Mouse (Mus musculus): ENCODE measurements at regions not wholly inside any gene's neighbourhood (a gene's known extent, or its start where the extent isn't known, plus 50 kb on each side); places are given as distances from the start of the nearest gene placed in this dataset.

DNA sequence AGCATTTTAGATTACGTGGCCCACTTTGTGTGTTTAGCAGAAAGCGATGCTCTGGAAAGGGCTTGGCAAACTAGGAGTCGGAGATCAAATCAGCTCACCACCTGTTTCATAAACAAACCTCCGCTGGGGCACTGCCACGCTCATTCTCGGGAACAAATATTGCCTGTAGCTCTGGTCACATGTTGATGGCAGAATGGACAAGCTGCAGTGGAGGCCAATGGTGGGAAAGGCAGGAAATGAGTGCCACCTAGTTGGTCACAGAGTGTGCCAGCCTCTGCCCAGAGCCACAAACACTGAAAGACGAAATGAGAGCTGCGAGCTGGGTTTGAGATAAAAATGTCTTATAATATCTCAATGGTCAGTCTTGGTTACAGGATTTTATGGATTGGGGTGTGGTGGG, 259.2 kb upstream of the Csf3r start:
- no peak overlapping the region for H3K4me3 ChIP-seq (ENCODE audit: low read length)
- ATAC-seq (ENCODE audit: low read depth) = no peak
- no peaks in the 10 kb centered on the region for H3K36me3 ChIP-seq (ENCODE audit: control insufficient read depth, insufficient read depth, low read length)
- no peaks in the 10 kb centered on the region for H3K9me3 ChIP-seq (ENCODE audit: control insufficient read depth, low read length)
- no peak overlapping the region for H3K4me2 ChIP-seq (ENCODE audit: low read depth, low read length)
- no peak overlapping the region for H3K27ac ChIP-seq (ENCODE audit: low read length)
- 58% methylated on average over 8 of the region's 8 CpGs for WGBS
- no peaks in the 10 kb centered on the region for H3K4me1 ChIP-seq (replicated peaks; ENCODE audit: control insufficient read depth, insufficient read depth, low read length)
- no peak overlapping the region for H3K9ac ChIP-seq (ENCODE audit: low read length)
- H3K27me3 ChIP-seq (ENCODE audit: control insufficient read depth, insufficient read depth, low read depth, low read length) = no peaks in the 10 kb centered on the region

DNA sequence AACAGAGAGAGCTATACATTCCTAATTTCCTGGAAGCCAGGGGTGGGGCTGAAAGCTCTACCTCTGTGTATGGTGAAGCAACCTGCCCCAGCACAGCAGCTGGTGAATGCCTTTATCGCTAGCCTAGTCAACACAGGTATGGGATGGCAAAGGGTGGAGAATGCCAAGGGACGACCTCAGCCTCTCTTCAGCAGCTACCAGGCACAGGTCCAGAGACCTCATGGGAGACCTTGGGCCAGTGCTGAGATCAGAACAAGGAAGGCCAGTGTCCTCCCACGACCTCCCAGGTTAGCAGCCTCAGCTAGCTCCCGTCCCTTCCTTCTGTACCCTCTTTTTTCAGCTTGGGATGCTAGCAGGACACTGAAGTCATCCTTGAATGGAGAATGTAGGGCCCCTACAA, 247.2 kb upstream of the Csf3r start:
- no peaks in the 10 kb centered on the region for H3K36me3 ChIP-seq (ENCODE audit: control insufficient read depth, insufficient read depth, low read length)
- no peaks in the 10 kb centered on the region for H3K9me3 ChIP-seq (ENCODE audit: control insufficient read depth, low read length)
- no peak overlapping the region for H3K27ac ChIP-seq (ENCODE audit: low read length)
- H3K4me2 ChIP-seq (ENCODE audit: low read depth, low read length) = no peak overlapping the region
- 63% methylated on average over 4 of the region's 4 CpGs for WGBS
- H3K4me1 ChIP-seq (replicated peaks; ENCODE audit: control insufficient read depth, insufficient read depth, low read length) = no peaks in the 10 kb centered on the region
- H3K4me3 ChIP-seq (ENCODE audit: low read length) = no peak overlapping the region
- H3K9ac ChIP-seq (ENCODE audit: low read length) = no peak overlapping the region
- no peak for ATAC-seq (ENCODE audit: low read depth)
- no peaks in the 10 kb centered on the region; the same call in 1 of the 2 replicates for H3K27me3 ChIP-seq (ENCODE audit: control insufficient read depth, insufficient read depth, low read depth, low read length)

- no peaks in the 10 kb centered on the region for H3K9me3 ChIP-seq (ENCODE audit: control insufficient read depth, low read length)
- no peak overlapping the region for H3K4me3 ChIP-seq (ENCODE audit: low read length)
- H3K36me3 ChIP-seq (ENCODE audit: control insufficient read depth, insufficient read depth, low read length) = no peaks in the 10 kb centered on the region
- H3K9ac ChIP-seq (ENCODE audit: low read length) = no peak overlapping the region
- H3K4me2 ChIP-seq (ENCODE audit: low read depth, low read length) = no peak overlapping the region
- no peaks in the 10 kb centered on the region; the same call in 1 of the 2 replicates for H3K27me3 ChIP-seq (ENCODE audit: control insufficient read depth, insufficient read depth, low read depth, low read length)
- 31% methylated on average over 4 of the region's 4 CpGs for WGBS
- no peak for ATAC-seq (ENCODE audit: low read depth)
- H3K4me1 ChIP-seq (replicated peaks; ENCODE audit: control insufficient read depth, insufficient read depth, low read length) = no peaks in the 10 kb centered on the region
- no peak overlapping the region for H3K27ac ChIP-seq (ENCODE audit: low read length)
These were observed 244.2 kb upstream of the Csf3r start for GRCm38 (mm10) chr4:125780113-125780512.

DNA sequence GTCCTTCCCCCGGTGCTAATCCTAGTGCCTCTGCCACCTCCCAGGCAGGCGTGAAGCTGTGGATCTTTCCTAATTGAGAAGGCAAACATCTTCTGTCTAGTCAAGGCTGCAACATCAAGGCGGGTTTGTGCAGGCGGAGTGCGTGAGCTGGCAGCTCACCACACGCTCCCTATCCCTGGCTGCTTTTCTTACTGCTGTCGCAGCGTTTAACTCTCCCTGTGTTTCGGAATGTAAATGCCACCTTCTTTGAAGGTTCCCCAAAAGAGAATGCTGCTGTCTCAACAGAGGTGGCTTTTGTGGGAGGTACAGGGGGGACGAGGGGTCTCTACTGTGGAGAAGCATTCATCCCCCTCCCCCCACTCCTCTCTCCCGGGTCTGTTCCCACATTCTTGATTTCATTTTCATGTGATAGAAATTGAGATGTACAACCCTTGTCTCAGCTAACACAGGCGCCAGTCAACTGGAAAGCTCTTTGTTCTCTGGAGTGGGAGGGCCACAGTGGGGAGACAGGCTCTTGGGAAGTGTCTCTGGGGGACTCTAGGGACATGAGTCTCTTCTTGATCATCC, 243.3 kb upstream of the Csf3r start:
- no peak overlapping the region for H3K9ac ChIP-seq (ENCODE audit: low read length)
- no peaks in the 10 kb centered on the region for H3K9me3 ChIP-seq (ENCODE audit: control insufficient read depth, low read length)
- no peaks in the 10 kb centered on the region for H3K36me3 ChIP-seq (ENCODE audit: control insufficient read depth, insufficient read depth, low read length)
- no peak overlapping the region for H3K27ac ChIP-seq (ENCODE audit: low read length)
- no peak overlapping the region for H3K4me3 ChIP-seq (ENCODE audit: low read length)
- H3K4me2 ChIP-seq (ENCODE audit: low read depth, low read length) = no peak overlapping the region
- 11% methylated on average over 12 of the region's 12 CpGs for WGBS
- no peaks in the 10 kb centered on the region for H3K4me1 ChIP-seq (replicated peaks; ENCODE audit: control insufficient read depth, insufficient read depth, low read length)
- no peaks in the 10 kb centered on the region; the same call in 1 of the 2 replicates for H3K27me3 ChIP-seq (ENCODE audit: control insufficient read depth, insufficient read depth, low read depth, low read length)
- ATAC-seq (ENCODE audit: low read depth) = no peak

- Histone ChIP-seq H3K27me3 (ENCODE audit: control insufficient read depth, insufficient read depth, low read depth, low read length) (no peaks in the 10 kb centered on the region; the same call in 1 of the 2 replicates), H3K27ac (ENCODE audit: low read length) (no peak overlapping the region), H3K4me1 (replicated peaks; ENCODE audit: control insufficient read depth, insufficient read depth, low read length) (no peaks in the 10 kb centered on the region), H3K4me2 (ENCODE audit: low read depth, low read length) (no peak overlapping the region), H3K36me3 (ENCODE audit: control insufficient read depth, insufficient read depth, low read length) (no peaks in the 10 kb centered on the region), H3K4me3 (ENCODE audit: low read length) (no peak overlapping the region), H3K9ac (ENCODE audit: low read length) (no peak overlapping the region), H3K9me3 (ENCODE audit: control insufficient read depth, low read length) (no peaks in the 10 kb centered on the region)
- ATAC-seq (ENCODE audit: low read depth) = no peak
- 55% methylated on average over 3 of the region's 3 CpGs for WGBS
These were observed 242.0 kb upstream of the Csf3r start for GRCm38 (mm10) chr4:125782346-125782745.

- no peaks in the 10 kb centered on the region; the same call in 1 of the 2 replicates for H3K27me3 ChIP-seq (ENCODE audit: control insufficient read depth, insufficient read depth, low read depth, low read length)
- WGBS = 14% methylated on average over 3 of the region's 3 CpGs
- no peak overlapping the region for H3K27ac ChIP-seq (ENCODE audit: low read length)
- no peaks in the 10 kb centered on the region for H3K36me3 ChIP-seq (ENCODE audit: control insufficient read depth, insufficient read depth, low read length)
- ATAC-seq (ENCODE audit: low read depth) = no peak
- no peak overlapping the region for H3K4me3 ChIP-seq (ENCODE audit: low read length)
- no peaks in the 10 kb centered on the region for H3K4me1 ChIP-seq (replicated peaks; ENCODE audit: control insufficient read depth, insufficient read depth, low read length)
- H3K4me2 ChIP-seq (ENCODE audit: low read depth, low read length) = no peak overlapping the region
- no peak overlapping the region for H3K9ac ChIP-seq (ENCODE audit: low read length)
- H3K9me3 ChIP-seq (ENCODE audit: control insufficient read depth, low read length) = no peaks in the 10 kb centered on the region
These were observed 238.3 kb upstream of the Csf3r start for GRCm38 (mm10) chr4:125786083-125786482.

DNA sequence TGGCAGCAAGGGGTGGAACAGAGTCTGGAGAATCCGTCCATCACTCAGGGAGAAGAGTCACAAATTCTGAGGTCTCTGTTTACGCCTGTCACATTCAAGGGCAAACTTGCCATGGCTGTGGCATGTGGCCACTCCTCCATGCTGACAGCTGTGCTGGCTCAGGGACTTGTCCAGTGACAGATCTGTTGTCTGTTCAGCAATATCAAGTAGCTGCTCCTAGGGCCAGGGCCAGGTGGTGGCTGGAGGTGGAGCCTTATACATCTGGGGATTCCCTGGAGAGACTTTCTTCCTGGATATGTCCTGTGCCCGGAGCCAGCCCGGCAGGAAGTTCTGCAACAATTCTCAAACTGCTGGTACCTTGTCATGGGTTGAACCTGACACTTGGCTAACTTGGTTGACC, 229.7 kb upstream of the Csf3r start:
- no peaks in the 10 kb centered on the region for H3K4me1 ChIP-seq (replicated peaks; ENCODE audit: control insufficient read depth, insufficient read depth, low read length)
- no peak for ATAC-seq (ENCODE audit: low read depth)
- H3K9me3 ChIP-seq (ENCODE audit: control insufficient read depth, low read length) = no peaks in the 10 kb centered on the region
- no peak overlapping the region for H3K4me2 ChIP-seq (ENCODE audit: low read depth, low read length)
- no peak overlapping the region for H3K4me3 ChIP-seq (ENCODE audit: low read length)
- WGBS = 68% methylated on average over 4 of the region's 4 CpGs
- H3K27me3 ChIP-seq (ENCODE audit: control insufficient read depth, insufficient read depth, low read depth, low read length) = no peaks in the 10 kb centered on the region
- no peaks in the 10 kb centered on the region for H3K36me3 ChIP-seq (ENCODE audit: control insufficient read depth, insufficient read depth, low read length)
- no peak overlapping the region for H3K9ac ChIP-seq (ENCODE audit: low read length)
- H3K27ac ChIP-seq (ENCODE audit: low read length) = no peak overlapping the region

GRCm38 (mm10) chr4:125807923-125808322, 216.4 kb upstream of the Csf3r start:
- Histone ChIP-seq H3K4me2 (ENCODE audit: low read depth, low read length) (no peak overlapping the region), H3K4me1 (replicated peaks; ENCODE audit: control insufficient read depth, insufficient read depth, low read length) (no peaks in the 10 kb centered on the region), H3K4me3 (ENCODE audit: low read length) (no peak overlapping the region), H3K36me3 (ENCODE audit: control insufficient read depth, insufficient read depth, low read length) (no peaks in the 10 kb centered on the region), H3K9me3 (ENCODE audit: control insufficient read depth, low read length) (no peaks in the 10 kb centered on the region), H3K27me3 (ENCODE audit: control insufficient read depth, insufficient read depth, low read depth, low read length) (no peaks in the 10 kb centered on the region), H3K27ac (ENCODE audit: low read length) (no peak overlapping the region), H3K9ac (ENCODE audit: low read length) (no peak overlapping the region)
- ATAC-seq (ENCODE audit: low read depth) = no peak
- 88% methylated on average over 4 of the region's 4 CpGs for WGBS

DNA sequence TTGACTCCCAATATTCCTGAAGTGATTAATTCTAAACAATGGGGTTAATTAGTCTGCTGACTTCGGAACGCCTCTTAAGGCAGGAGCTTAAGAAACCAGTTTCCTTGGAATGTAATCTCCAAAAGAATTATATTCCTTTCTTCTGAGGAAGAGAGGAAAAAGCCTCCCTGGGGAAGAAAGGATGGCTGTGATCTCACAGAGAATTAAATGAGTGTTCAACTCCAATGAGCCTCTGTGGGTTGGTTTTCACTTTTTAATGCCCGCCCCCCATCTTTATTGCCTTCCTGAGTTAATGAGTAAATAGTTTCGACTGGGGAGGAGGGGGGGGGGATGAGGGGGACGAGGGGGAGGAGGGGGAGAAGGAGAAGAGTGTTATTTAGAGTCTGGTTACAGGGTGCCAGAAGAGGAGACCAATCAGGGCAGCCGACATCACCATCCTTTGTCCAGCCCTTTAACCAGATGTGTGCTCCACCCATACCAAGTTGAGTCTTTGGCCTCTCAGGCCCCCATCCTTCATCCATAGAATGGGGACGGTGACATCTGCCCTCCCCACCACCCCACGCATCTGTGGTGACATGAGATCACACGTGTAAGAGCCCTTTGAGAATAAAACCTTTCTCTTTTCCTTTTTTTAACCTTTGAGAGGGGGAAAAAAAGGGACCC, 214.8 kb upstream of the Csf3r start:
- no peaks in the 10 kb centered on the region for H3K36me3 ChIP-seq (ENCODE audit: control insufficient read depth, insufficient read depth, low read length)
- H3K4me1 ChIP-seq (replicated peaks; ENCODE audit: control insufficient read depth, insufficient read depth, low read length) = no peaks in the 10 kb centered on the region
- no peaks in the 10 kb centered on the region for H3K27me3 ChIP-seq (ENCODE audit: control insufficient read depth, insufficient read depth, low read depth, low read length)
- ATAC-seq (ENCODE audit: low read depth) = no peak
- H3K27ac ChIP-seq (ENCODE audit: low read length) = no peak overlapping the region
- no peak overlapping the region for H3K4me3 ChIP-seq (ENCODE audit: low read length)
- no peak overlapping the region for H3K4me2 ChIP-seq (ENCODE audit: low read depth, low read length)
- no peaks in the 10 kb centered on the region for H3K9me3 ChIP-seq (ENCODE audit: control insufficient read depth, low read length)
- no peak overlapping the region for H3K9ac ChIP-seq (ENCODE audit: low read length)
- 24% methylated on average over 9 of the region's 9 CpGs for WGBS
